Mouse (Mus musculus): ENCODE results near the gene Atp23. TPM values are rescaled to one million over a fixed set of nuclear protein-coding genes. Genes with fewer than 3 reads are reported as not detected.
A peak's percentile ranks its signal among the peaks of the same experiment; 100 is the strongest.

Atp23 gene
- polyA plus RNA-seq (2012; rRNA removed) (3.7 and 4.1 TPM in 2 replicates), polyA plus RNA-seq (2014; fragmentation: Nextera tagmentation; extraction: Ambion mirVana) (7.6 and 7.9 TPM in 2 replicates)

DNA sequence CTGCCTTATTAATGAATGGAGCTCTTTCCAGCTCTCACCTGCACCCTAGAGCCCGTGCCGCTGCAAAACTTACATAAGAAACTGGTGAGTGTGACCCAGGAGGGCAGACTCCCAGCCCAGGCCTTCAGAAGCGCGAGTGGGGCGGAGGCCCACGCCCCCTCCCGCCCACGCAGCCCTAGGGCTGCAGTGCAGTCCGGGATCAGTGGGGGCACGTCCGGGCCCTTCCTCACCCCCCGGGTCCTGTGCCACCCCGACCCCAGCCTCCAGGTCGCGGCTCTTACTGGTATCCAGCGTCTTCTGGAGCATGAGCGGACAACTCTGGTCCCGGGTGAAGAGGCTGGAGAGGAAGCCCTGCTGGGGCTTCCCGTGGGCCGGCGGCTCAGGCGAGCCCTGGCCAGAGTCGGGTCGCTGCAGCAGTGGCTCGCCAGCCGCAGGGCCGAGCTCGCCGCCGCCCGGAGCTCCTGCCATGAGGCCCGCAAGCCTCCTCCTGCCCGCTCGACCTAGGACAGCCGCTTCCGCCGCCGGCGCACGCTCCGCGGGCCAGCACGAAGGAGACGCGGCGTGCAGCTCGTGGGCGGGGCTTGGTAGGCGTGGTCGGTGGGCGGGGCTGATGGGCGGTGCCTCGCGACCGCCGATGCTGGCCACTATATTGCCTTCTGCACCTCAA is at the start of gene Atp23:
Gene Atp23 (minus strand): TSS at position 535 of the 667 bp plus-strand sequence.
- Histone ChIP-seq H3K27ac (no peak within 1 kb of the TSS), H3K4me1 (replicated peaks; ENCODE audit: control insufficient read depth in 2 of 2, insufficient read depth in 2 of 2, low read length in 1 of 2) (peaks cover 2 to 9% of the 10 kb centered on the region in 2 experiments), H3K9me3 (ENCODE audit: control insufficient read depth, low read length) (no peaks in the 10 kb centered on the region), H3K9ac (replicated peaks) (peak within 1 kb of the TSS; percentile 29), H3K27me3 (ENCODE audit: control insufficient read depth, insufficient read depth, low read length) (no peaks in the 10 kb centered on the region), H3K36me3 (replicated peaks; ENCODE audit: control insufficient read depth, insufficient read depth, low read depth) (no peaks in the 10 kb centered on the region; the same call in none of the 2 replicates), H3K4me3 (ENCODE audit: insufficient read depth in 1 of 2, low read depth in 2 of 2, low read length in 2 of 2) (peak within 1 kb of the TSS; percentile 55 to 62), H3K4me2 (ENCODE audit: low read depth) (peak within 1 kb of the TSS; percentile 65)
- no peak for TF ChIP-seq CTCF (IDR thresholded peaks at IDR 0.05; ENCODE audit: low read depth)
- no peak for TF ChIP-seq EP300 (IDR thresholded peaks at IDR 0.05; ENCODE audit: low read depth)
- ATAC-seq (ENCODE audit: insufficient read depth) (peak; percentile 79), DNase-seq (ENCODE audit: low read depth in 3 of 3, low spot score in 3 of 3) (peak; percentile 58 to 62 (median 60))
- under 1% methylated on average over 54 of the region's 56 CpGs for WGBS (ENCODE audit: insufficient replicate concordance)

DNA sequence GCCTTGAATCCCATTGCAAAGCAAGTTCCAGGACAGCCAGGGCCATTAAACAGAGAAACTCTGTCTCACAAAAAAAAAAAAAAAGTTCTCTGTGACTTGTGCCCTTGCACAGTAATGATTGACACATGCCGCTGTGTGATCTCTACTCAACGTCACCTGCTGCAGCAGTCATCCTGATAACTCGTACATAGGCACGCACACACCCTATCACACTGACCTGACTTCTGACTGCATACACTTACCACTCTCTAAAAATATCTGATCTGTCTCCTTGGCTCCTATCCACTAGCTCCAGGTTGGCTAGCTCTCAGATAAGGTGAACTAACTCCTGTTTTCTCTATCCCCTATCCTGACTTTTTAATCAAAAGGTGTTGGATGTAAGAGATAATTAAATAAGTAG is 49.4 kb upstream of the Atp23 start:
- Histone ChIP-seq H3K27me3 (ENCODE audit: control insufficient read depth, insufficient read depth, low read length) (no peaks in the 10 kb centered on the region), H3K36me3 (replicated peaks; ENCODE audit: control insufficient read depth, insufficient read depth, low read depth) (no peaks in the 10 kb centered on the region), H3K4me3 (ENCODE audit: insufficient read depth in 1 of 2, low read depth in 2 of 2, low read length in 2 of 2) (no peak overlapping the region), H3K4me2 (ENCODE audit: low read depth) (no peak overlapping the region), H3K4me1 (replicated peaks; ENCODE audit: control insufficient read depth in 2 of 2, insufficient read depth in 2 of 2, low read length in 1 of 2) (peaks cover 4 to 21% of the 10 kb centered on the region in 2 experiments; a peak in 2 of 4 replicates), H3K27ac (no peak overlapping the region), H3K9ac (replicated peaks) (no peak overlapping the region), H3K9me3 (ENCODE audit: control insufficient read depth, low read length) (no peaks in the 10 kb centered on the region)
- DNase-seq (ENCODE audit: low read depth in 3 of 3, low spot score in 3 of 3) (peak in 2 of 3 experiments; percentile 28 to 39), ATAC-seq (ENCODE audit: insufficient read depth) (peak; percentile 90)
- TF ChIP-seq CTCF (IDR thresholded peaks at IDR 0.05; ENCODE audit: low read depth) (no peak), EP300 (IDR thresholded peaks at IDR 0.05; ENCODE audit: low read depth) (peak; percentile 41; the same call in 1 of the 2 replicates)
- 15% methylated on average over 4 of the region's 4 CpGs for WGBS (ENCODE audit: insufficient replicate concordance)

DNA sequence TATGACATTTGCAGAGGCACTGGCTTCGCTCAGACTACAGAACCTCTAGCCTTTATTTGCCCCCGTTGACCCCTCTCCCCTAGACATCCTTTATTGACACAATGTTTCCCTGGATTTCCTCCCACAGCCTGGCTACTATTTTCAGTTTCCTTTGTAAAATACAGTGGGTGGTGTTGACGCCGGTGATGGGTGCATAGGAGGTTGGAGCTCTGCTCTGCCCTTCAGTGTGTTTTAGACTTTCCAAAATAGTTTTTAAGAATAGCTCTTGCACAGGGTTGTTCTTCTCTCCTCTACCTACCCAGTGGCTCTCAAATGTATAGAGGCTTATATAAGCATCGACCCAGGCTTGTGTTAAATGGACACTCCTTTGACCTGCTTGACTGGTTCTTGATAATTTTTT is 48.7 kb upstream of the Atp23 start:
- DNase-seq (ENCODE audit: low read depth in 3 of 3, low spot score in 3 of 3): no peak
- H3K9me3 ChIP-seq (ENCODE audit: control insufficient read depth, low read length): no peaks in the 10 kb centered on the region
- H3K9ac ChIP-seq (replicated peaks): no peak overlapping the region
- H3K4me3 ChIP-seq (ENCODE audit: insufficient read depth in 1 of 2, low read depth in 2 of 2, low read length in 2 of 2): no peak overlapping the region
- WGBS (ENCODE audit: insufficient replicate concordance): 42% methylated on average over 5 of the region's 5 CpGs
- no peak for TF ChIP-seq CTCF (IDR thresholded peaks at IDR 0.05; ENCODE audit: low read depth)
- no peak for TF ChIP-seq EP300 (IDR thresholded peaks at IDR 0.05; ENCODE audit: low read depth)
- H3K27me3 ChIP-seq (ENCODE audit: control insufficient read depth, insufficient read depth, low read length): no peaks in the 10 kb centered on the region
- H3K36me3 ChIP-seq (replicated peaks; ENCODE audit: control insufficient read depth, insufficient read depth, low read depth): no peaks in the 10 kb centered on the region
- ATAC-seq (ENCODE audit: insufficient read depth): no peak
- peaks cover 4 to 21% of the 10 kb centered on the region in 2 experiments; a peak in 2 of 4 replicates for H3K4me1 ChIP-seq (replicated peaks; ENCODE audit: control insufficient read depth in 2 of 2, insufficient read depth in 2 of 2, low read length in 1 of 2)
- H3K4me2 ChIP-seq (ENCODE audit: low read depth): no peak overlapping the region; the same call in 1 of the 2 replicates
- no peak overlapping the region for H3K27ac ChIP-seq

- H3K27me3 ChIP-seq (ENCODE audit: control insufficient read depth, insufficient read depth, low read length): no peaks in the 10 kb centered on the region
- no peak overlapping the region for H3K9ac ChIP-seq (replicated peaks)
- DNase-seq (ENCODE audit: low read depth in 3 of 3, low spot score in 3 of 3): no peak
- H3K4me3 ChIP-seq (ENCODE audit: insufficient read depth in 1 of 2, low read depth in 2 of 2, low read length in 2 of 2): no peak overlapping the region
- TF ChIP-seq EP300 (IDR thresholded peaks at IDR 0.05; ENCODE audit: low read depth) (no peak), CTCF (IDR thresholded peaks at IDR 0.05; ENCODE audit: low read depth) (no peak)
- WGBS (ENCODE audit: insufficient replicate concordance): 69% methylated on average over 5 of the region's 5 CpGs
- H3K9me3 ChIP-seq (ENCODE audit: control insufficient read depth, low read length): no peaks in the 10 kb centered on the region
- H3K4me2 ChIP-seq (ENCODE audit: low read depth): no peak overlapping the region
- no peak overlapping the region for H3K27ac ChIP-seq
- H3K4me1 ChIP-seq (replicated peaks; ENCODE audit: control insufficient read depth in 2 of 2, insufficient read depth in 2 of 2, low read length in 1 of 2): peaks cover 3 to 16% of the 10 kb centered on the region in 2 experiments; a peak in 2 of 4 replicates
- no peaks in the 10 kb centered on the region for H3K36me3 ChIP-seq (replicated peaks; ENCODE audit: control insufficient read depth, insufficient read depth, low read depth)
- no peak for ATAC-seq (ENCODE audit: insufficient read depth)
Observed at GRCm38 (mm10) chr10:126945531-126945930, 44.4 kb upstream of the Atp23 start.

- no peak overlapping the region for H3K9ac ChIP-seq (replicated peaks)
- no peaks in the 10 kb centered on the region for H3K27me3 ChIP-seq (ENCODE audit: control insufficient read depth, insufficient read depth, low read length)
- ATAC-seq (ENCODE audit: insufficient read depth) (no peak), DNase-seq (ENCODE audit: low read depth in 3 of 3, low spot score in 3 of 3) (no peak)
- 61% methylated on average over 7 of the region's 7 CpGs for WGBS (ENCODE audit: insufficient replicate concordance)
- H3K4me3 ChIP-seq (ENCODE audit: insufficient read depth in 1 of 2, low read depth in 2 of 2, low read length in 2 of 2): no peak overlapping the region
- H3K36me3 ChIP-seq (replicated peaks; ENCODE audit: control insufficient read depth, insufficient read depth, low read depth): no peaks in the 10 kb centered on the region
- H3K4me1 ChIP-seq (replicated peaks; ENCODE audit: control insufficient read depth in 2 of 2, insufficient read depth in 2 of 2, low read length in 1 of 2): no peaks in the 10 kb centered on the region
- no peak overlapping the region for H3K27ac ChIP-seq
- no peak overlapping the region for H3K4me2 ChIP-seq (ENCODE audit: low read depth)
- no peaks in the 10 kb centered on the region for H3K9me3 ChIP-seq (ENCODE audit: control insufficient read depth, low read length)
- no peak for TF ChIP-seq CTCF (IDR thresholded peaks at IDR 0.05; ENCODE audit: low read depth)
- no peak for TF ChIP-seq EP300 (IDR thresholded peaks at IDR 0.05; ENCODE audit: low read depth)
Observed at GRCm38 (mm10) chr10:126940949-126941348, 39.8 kb upstream of the Atp23 start.
